Mouse (Mus musculus) lung, embryonic 16.5 days (tissue): ENCODE results near the gene Hist2h3c1. TPM values are rescaled to one million over a fixed set of nuclear protein-coding genes. Genes with fewer than 3 reads are reported as not detected.
"Not testable (repeated sequence)": the region's sequence is repeated elsewhere in the genome, so short reads cannot be mapped to it uniquely, and the experiment has no call there.

Source experiments
- ATAC-seq: fragments of 200-750 bp; cut with Nextera tagmentation; 2 replicates; pipeline ENCODE4 v1.8.0; 2017; ENCODE audit warnings: low read depth, mild to moderate bottlenecking, moderate library complexity
- H3K27ac ChIP-seq: fragments of 300-500 bp; sonication (generic); 2 replicates; pipeline ENCODE4 v1.5.1; 2014; ENCODE audit warnings: mild to moderate bottlenecking, control low read depth, low read length
- H3K27me3 ChIP-seq: fragments of 300-500 bp; sonication (generic); 2 replicates; pipeline ENCODE4 v1.6.1; 2014; ENCODE audit warnings: low read depth, low read length, mixed read lengths; ENCODE audit not compliant: control insufficient read depth, insufficient read depth
- H3K36me3 ChIP-seq: fragments of 300-500 bp; sonication (generic); 2 replicates; pipeline ENCODE4 v1.6.1; 2014; ENCODE audit warnings: low read length; ENCODE audit not compliant: control insufficient read depth, insufficient read depth
- H3K4me1 ChIP-seq: fragments of 300-500 bp; sonication (generic); replicated peaks from 2 replicates; pipeline ENCODE4 v1.6.1; 2014; ENCODE audit warnings: low read length, mixed read lengths; ENCODE audit not compliant: control insufficient read depth, insufficient read depth
- H3K4me2 ChIP-seq: fragments of 300-500 bp; sonication (generic); 2 replicates; pipeline ENCODE4 v1.6.1; 2014; ENCODE audit warnings: low read depth, low read length, control low read depth
- H3K4me3 ChIP-seq: fragments of 300-500 bp; sonication (generic); 2 replicates; pipeline ENCODE4 v1.5.1; 2014; ENCODE audit warnings: mild to moderate bottlenecking, low read length, control low read depth
- H3K9ac ChIP-seq: fragments of 300-500 bp; sonication (generic); 2 replicates; pipeline ENCODE4 v1.6.1; 2014; ENCODE audit warnings: low read length, control low read depth
- H3K9me3 ChIP-seq: fragments of 300-500 bp; sonication (generic); 2 replicates; pipeline ENCODE4 v1.6.1; 2016; ENCODE audit warnings: low read length; ENCODE audit not compliant: control insufficient read depth
- WGBS: fragments of 180-500 bp; shearing (Covaris S2); extraction: QIAGEN DNeasy Blood & Tissue Kit; methylation state at CpG from one replicate; pipeline ENCODE4 v1.1.7; 2014; 5-methylcytosine and 5-hydroxymethylcytosine counted together
- microRNA-seq: library from miRNA; unstranded; fragments of <30 nt; microRNA quantifications from one replicate; pipeline ENCODE4, GENCODE M21; 2016
- polyA plus RNA-seq: library from polyadenylated mRNA; unstranded; fragments of >200 nt; fragmentation: Nextera tagmentation; extraction: Ambion mirVana; gene quantifications from 2 replicates; pipeline ENCODE4 v1.2.1, GENCODE M21; 2015

The Hist2h3c1 gene
- polyA plus RNA-seq, 1 experiment from 2014 or later = 2.3 TPM

GRCm38 (mm10) chr3:96290727-96291126, 44.2 kb downstream of the Hist2h3c1 start:
- not testable (repeated sequence) for H3K4me2 ChIP-seq, H3K36me3 ChIP-seq, H3K4me3 ChIP-seq, H3K27me3 ChIP-seq, H3K27ac ChIP-seq, H3K9ac ChIP-seq, ATAC-seq, H3K9me3 ChIP-seq, H3K4me1 ChIP-seq
- 89% methylated on average over 3 of the region's 3 CpGs for WGBS

- H3K27ac ChIP-seq = no peak overlapping the region
- no peaks in the 10 kb centered on the region for H3K4me1 ChIP-seq
- H3K36me3 ChIP-seq = no peaks in the 10 kb centered on the region
- no peak for ATAC-seq
- WGBS = 48% methylated on average over 6 of the region's 6 CpGs
- H3K9me3 ChIP-seq = no peaks in the 10 kb centered on the region
- no peak overlapping the region for H3K4me3 ChIP-seq
- no peak overlapping the region for H3K9ac ChIP-seq
- H3K4me2 ChIP-seq = no peak overlapping the region
- H3K27me3 ChIP-seq = no peaks in the 10 kb centered on the region
These were observed 46.2 kb downstream of the Hist2h3c1 start for GRCm38 (mm10) chr3:96292641-96293040.

- Histone ChIP-seq H3K9me3 (no peaks in the 10 kb centered on the region), H3K9ac (no peak overlapping the region), H3K4me2 (no peak overlapping the region), H3K27me3 (no peaks in the 10 kb centered on the region), H3K4me3 (no peak overlapping the region), H3K27ac (no peak overlapping the region), H3K36me3 (no peaks in the 10 kb centered on the region), H3K4me1 (no peaks in the 10 kb centered on the region)
- ATAC-seq = no peak
- 45% methylated on average over 5 of the region's 5 CpGs for WGBS
These were observed 46.9 kb downstream of the Hist2h3c1 start for GRCm38 (mm10) chr3:96293368-96293767.

- Histone ChIP-seq H3K4me1 (no peaks in the 10 kb centered on the region), H3K4me3 (no peak within 1 kb of the TSS), H3K9me3 (no peaks in the 10 kb centered on the region), H3K27me3 (no peaks in the 10 kb centered on the region), H3K27ac (no peak within 1 kb of the TSS), H3K36me3 (no peaks in the 10 kb centered on the region), H3K9ac (no peak within 1 kb of the TSS), H3K4me2 (no peak within 1 kb of the TSS)
- 73% methylated on average over 4 of the region's 4 CpGs for WGBS
- no peak for ATAC-seq
These were observed 47.3 kb downstream of the Hist2h3c1 start, which contains the start of gene Fcgr1 for GRCm38 (mm10) chr3:96293787-96294186. Gene Fcgr1 (minus strand): TSS chr3:96293969.

Small RNA genes lying within 50 kb of the gene (microRNA-seq; reads per million reads assigned to microRNA genes)
- gene Gm44492 (not detected), gene Gm47311 (not detected), gene Gm47313 (not detected)

Other genes with a start within 250 kb of the Hist2h3c1 start
- 39.6 and 39.8 TPM in 2 replicates for gene Vps45, start 188.2 kb upstream of the Hist2h3c1 start, polyA plus RNA-seq
- 18.8 and 22.9 TPM in 2 replicates for gene Otud7b, start 142.2 kb upstream of the Hist2h3c1 start, polyA plus RNA-seq
- gene Mtmr11, start 84.7 kb upstream of the Hist2h3c1 start, polyA plus RNA-seq = 13.0 and 14.0 TPM in 2 replicates
- 143 and 167 TPM in 2 replicates for gene Sf3b4, start 74.4 kb upstream of the Hist2h3c1 start, polyA plus RNA-seq
- gene Sv2a, start 65.5 kb upstream of the Hist2h3c1 start, polyA plus RNA-seq = 2.3 and 2.6 TPM in 2 replicates
- 51.4 and 51.6 TPM in 2 replicates for gene Bola1, start 27.0 kb upstream of the Hist2h3c1 start, polyA plus RNA-seq
- gene Hist2h2ab, start 26.8 kb upstream of the Hist2h3c1 start, polyA plus RNA-seq = 1.3 and 1.9 TPM in 2 replicates
- gene Hist2h2ac, start 25.8 kb upstream of the Hist2h3c1 start, polyA plus RNA-seq = 8.9 and 9.0 TPM in 2 replicates
- gene Hist2h2be, start 25.6 kb upstream of the Hist2h3c1 start, polyA plus RNA-seq = 7.5 and 8.8 TPM in 2 replicates
- 3.6 and 4.7 TPM in 2 replicates for gene Hist2h3c2, start 7.6 kb upstream of the Hist2h3c1 start, polyA plus RNA-seq
- 37.6 and 61.6 TPM in 2 replicates for gene Hist2h2aa2, start 6.4 kb upstream of the Hist2h3c1 start, polyA plus RNA-seq
- 16.9 and 21.5 TPM in 2 replicates for gene Hist2h2aa1, start 1.2 kb upstream of the Hist2h3c1 start, polyA plus RNA-seq
- 9.8 and 12.3 TPM in 2 replicates for gene Hist2h4, start 16.6 kb downstream of the Hist2h3c1 start, polyA plus RNA-seq
- gene Hist2h3b, start 22.0 kb downstream of the Hist2h3c1 start, polyA plus RNA-seq = 55.7 and 61.1 TPM in 2 replicates
- gene Hist2h2bb, start 23.1 kb downstream of the Hist2h3c1 start, polyA plus RNA-seq = 13.0 and 14.5 TPM in 2 replicates
- gene Fcgr1, start 47.3 kb downstream of the Hist2h3c1 start, polyA plus RNA-seq = 2.3 and 2.7 TPM in 2 replicates
- gene BC107364, start 205.6 kb downstream of the Hist2h3c1 start, polyA plus RNA-seq = 0.30 and 0.34 TPM in 2 replicates